In the genomic region with DNA sequence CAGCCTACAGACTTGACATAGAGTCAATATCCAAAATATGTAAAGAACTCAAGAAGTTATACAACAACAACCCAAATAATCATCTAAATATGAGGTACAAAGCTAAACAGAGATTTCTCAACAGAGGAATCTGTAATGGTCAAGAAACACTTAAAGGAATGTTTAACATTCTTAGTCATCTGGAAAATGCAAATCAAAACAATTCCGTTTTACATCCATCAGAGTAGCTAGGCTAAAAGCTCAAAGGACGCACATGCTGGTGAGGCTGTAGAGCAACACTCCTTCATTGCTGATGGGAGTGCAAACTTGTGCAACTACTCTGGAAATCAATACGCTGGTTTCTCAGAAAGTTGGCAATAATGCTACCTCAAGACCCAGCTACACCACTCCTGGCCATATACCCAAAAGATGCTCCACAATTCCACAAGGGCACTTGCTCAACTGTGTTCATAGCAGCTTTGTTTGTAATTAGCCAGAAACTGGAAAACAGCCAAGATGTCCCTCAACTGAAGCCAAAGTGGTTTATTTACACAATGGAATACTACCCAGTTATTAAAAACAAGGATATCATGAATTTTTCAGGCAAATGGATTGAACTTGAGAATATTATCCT, we compare ENCODE assay signal across 17 mouse cellular contexts. TPM values are rescaled to one million over a fixed set of nuclear protein-coding genes. Genes with fewer than 3 reads are reported as not detected.
DNase-seq lines count a peak whose midpoint lies in the region; ATAC-seq and TF ChIP-seq lines count a peak whose summit lies in the region.
"Had no signal": no experiment of that assay in that cellular context is flagged by ENCODE, and none has a peak within 500 bp of the region (broad histone marks: within the 10 kb centered on the region; RNA-seq: fewer than 3 reads in every experiment).

No protein-coding gene starts in this region.

- H3K27ac ChIP-seq in lung, embryonic 14.5 days (ENCODE audit: low read depth): no peak overlapping the region
- H3K27ac ChIP-seq in embryonic fibroblast, embryonic 13.5 days (ENCODE audit: insufficient read depth, low read length): peak overlapping the region; percentile 99
- H3K27ac ChIP-seq: embryonic facial prominence, embryonic 10.5 days; heart, embryonic 15.5 days; hindbrain, embryonic 12.5 days; limb, embryonic 15.5 days; midbrain, embryonic 15.5 days had no signal

- H3K4me1 ChIP-seq in lung, embryonic 14.5 days (ENCODE audit: insufficient read depth): 0 out of 2 replicates have a peak, but pooled peaks cover 5% of the 10 kb centered on the region
- peaks cover 5% of the 10 kb centered on the region for H3K4me1 ChIP-seq in embryonic fibroblast, embryonic 13.5 days (ENCODE audit: control insufficient read depth, insufficient read depth, low read length)
- H3K4me1 ChIP-seq: embryonic facial prominence, embryonic 10.5 days; heart, embryonic 15.5 days; hindbrain, embryonic 12.5 days; limb, embryonic 15.5 days; midbrain, embryonic 15.5 days had no signal

- intact Hi-C loops in heart, postnatal 10 days (cut with DNase I): no loop called here

- H3K27me3 ChIP-seq in lung, embryonic 14.5 days (ENCODE audit: insufficient read depth, low read length): no peaks in the 10 kb centered on the region
- H3K27me3 ChIP-seq: heart, embryonic 15.5 days; hindbrain, embryonic 12.5 days; limb, embryonic 15.5 days; midbrain, embryonic 15.5 days had no signal

- TF ChIP-seq POLR2A in embryonic fibroblast, embryonic 13.5 days (IDR thresholded peaks at IDR 0.05; ENCODE audit: low read depth, low read length): no peak

- no peak overlapping the region for H3K4me2 ChIP-seq in lung, embryonic 14.5 days
- H3K4me2 ChIP-seq: heart, embryonic 15.5 days; hindbrain, embryonic 12.5 days; limb, embryonic 15.5 days; midbrain, embryonic 15.5 days had no signal

- 60% methylated on average over 3 of the region's 3 CpGs for WGBS in lung, embryonic 14.5 days

- no peaks in the 10 kb centered on the region for H3K9me3 ChIP-seq in lung, embryonic 14.5 days (ENCODE audit: low read depth, low read length)
- H3K9me3 ChIP-seq: embryonic facial prominence, embryonic 10.5 days; heart, embryonic 15.5 days; hindbrain, embryonic 12.5 days; limb, embryonic 15.5 days; midbrain, embryonic 15.5 days had no signal

- TF ChIP-seq CTCF in lung, embryonic 14.5 days (IDR thresholded peaks at IDR 0.05; ENCODE audit: low read depth): no peak
- TF ChIP-seq CTCF in embryonic fibroblast, embryonic 13.5 days (IDR thresholded peaks at IDR 0.05; ENCODE audit: borderline replicate concordance, insufficient read depth, low read length): no peak

- H3K36me3 ChIP-seq in lung, embryonic 14.5 days (ENCODE audit: insufficient read depth): no peaks in the 10 kb centered on the region
- H3K36me3 ChIP-seq: embryonic facial prominence, embryonic 10.5 days; heart, embryonic 15.5 days; hindbrain, embryonic 12.5 days; limb, embryonic 15.5 days; midbrain, embryonic 15.5 days had no signal

- H3K4me3 ChIP-seq in lung, embryonic 14.5 days (ENCODE audit: low read depth, low read length): no peak overlapping the region
- no peak overlapping the region for H3K4me3 ChIP-seq in embryonic fibroblast, embryonic 13.5 days (ENCODE audit: insufficient read depth, low read length)
- H3K4me3 ChIP-seq: embryonic facial prominence, embryonic 10.5 days; heart, embryonic 15.5 days; hindbrain, embryonic 12.5 days; limb, embryonic 15.5 days; midbrain, embryonic 15.5 days had no signal

- H3K9ac ChIP-seq in lung, embryonic 14.5 days: no peak overlapping the region
- H3K9ac ChIP-seq: heart, embryonic 15.5 days; hindbrain, embryonic 12.5 days; limb, embryonic 15.5 days; midbrain, embryonic 15.5 days had no signal

- DNase-seq in heart, adult 11 months: peak; percentile 87
- no peak for DNase-seq in heart, postnatal 10 days
- DNase-seq in lung, embryonic 14.5 days: peak; percentile 76
- no peak for DNase-seq in lung, postnatal 4 days
- DNase-seq in left cerebral cortex, adult 9 months (ENCODE audit: low spot score in 2 of 2): no peak
- no peak for DNase-seq in thymus, postnatal 25 days
- DNase-seq: cerebellum, postnatal 25 days; right cerebral cortex, postnatal 14 days; thymus, postnatal 4 days had no signal

- ATAC-seq in lung, embryonic 14.5 days (ENCODE audit: insufficient read depth): no peak; the same call in 1 of the 2 replicates
- ATAC-seq: midbrain, embryonic 15.5 days had no signal

RNA-seq across cellular contexts. Expression of a gene that starts 41.9 kb away (rescaled TPM):
- total RNA-seq in heart, postnatal 10 days (2021): 10 to 100 TPM; 28.8 to 38.7 TPM
- polyA plus RNA-seq in lung, embryonic 14.5 days (2014; fragmentation: Nextera tagmentation; extraction: Ambion mirVana): 0.51 and 0.59 TPM in 2 replicates
- polyA plus RNA-seq in embryonic fibroblast, embryonic 13.5 days (2011; ENCODE audit: insufficient read length, low read depth, missing spikeins): 45.1 and 55.3 TPM in 2 replicates
- polyA plus RNA-seq: embryonic facial prominence, embryonic 10.5 days; hindbrain, embryonic 12.5 days; midbrain, embryonic 15.5 days had no signal

RNA-seq across cellular contexts. Expression of a gene that starts 52.9 kb away (rescaled TPM):
- under 1 TPM in 1 of 2 experiments, not detected in 1; 0.67 TPM for total RNA-seq in heart, postnatal 10 days (2021)
- polyA plus RNA-seq in lung, embryonic 14.5 days (2014; fragmentation: Nextera tagmentation; extraction: Ambion mirVana): not detected in 2 replicates
- polyA plus RNA-seq in embryonic fibroblast, embryonic 13.5 days (2011; ENCODE audit: insufficient read length, low read depth, missing spikeins): not detected in 2 replicates
- total RNA-seq: left cerebral cortex, postnatal 10 days; MEL had no signal
- polyA plus RNA-seq: embryonic facial prominence, embryonic 10.5 days; hindbrain, embryonic 12.5 days; midbrain, embryonic 15.5 days had no signal

Comparison
In these comparisons a context has a peak if more than half of its experiments do, and no peak if none do; other contexts are left out.
1. DNase-seq: peak in heart, adult 11 months (single experiment) and lung, embryonic 14.5 days (single experiment); none in heart, postnatal 10 days (0 of 2), lung, postnatal 4 days (0 of 2), left cerebral cortex, adult 9 months (0 of 2) and thymus, postnatal 25 days (single experiment).
2. RNA of a gene that starts 41.9 kb away (polyA plus RNA-seq): 45.1 to 55.3 TPM in embryonic fibroblast, embryonic 13.5 days; 0.51 to 0.59 TPM in lung, embryonic 14.5 days; every median in the first group is over 10 times any median in the second.